Mouse (Mus musculus) heart, adult 11 months (tissue): ENCODE measurements around the gene Col24a1.
A peak's percentile ranks its signal among the peaks of the same experiment; 100 is the strongest.

Source experiments
- DNase-seq: peaks from one replicate; pipeline ENCODE4 v3.0.0; 2022

The Col24a1 gene

GRCm38 (mm10) chr3:145463731-145464130 lies 171.5 kb downstream of the Col24a1 start:
- DNase-seq, result peak; percentile 53

GRCm38 (mm10) chr3:145471094-145471493 lies 178.8 kb downstream of the Col24a1 start:
- peak; percentile 90 for DNase-seq

- no peak for DNase-seq
Observed at GRCm38 (mm10) chr3:145474163-145474562, 181.9 kb downstream of the Col24a1 start.

- no peak for DNase-seq
Observed at GRCm38 (mm10) chr3:145476634-145477033, 184.4 kb downstream of the Col24a1 start.

- peak; percentile 92 for DNase-seq
Observed at GRCm38 (mm10) chr3:145477074-145477473, 184.8 kb downstream of the Col24a1 start.

GRCm38 (mm10) chr3:145478446-145478845 lies 186.2 kb downstream of the Col24a1 start:
- peak; percentile 95 for DNase-seq

- no peak for DNase-seq
Observed at GRCm38 (mm10) chr3:145490279-145490678, 198.0 kb downstream of the Col24a1 start.

GRCm38 (mm10) chr3:145491326-145491725 lies 199.1 kb downstream of the Col24a1 start:
- DNase-seq, result no peak

- DNase-seq, result no peak
Observed at GRCm38 (mm10) chr3:145498127-145498526, 205.9 kb downstream of the Col24a1 start.

- DNase-seq, result no peak
Observed at GRCm38 (mm10) chr3:145498893-145499292, 206.6 kb downstream of the Col24a1 start.

- no peak for DNase-seq
Observed at GRCm38 (mm10) chr3:145504830-145505229, 212.6 kb downstream of the Col24a1 start.

- DNase-seq, result no peak
Observed at GRCm38 (mm10) chr3:145508550-145508949, 216.3 kb downstream of the Col24a1 start.

GRCm38 (mm10) chr3:145514197-145514596 lies 221.9 kb downstream of the Col24a1 start:
- DNase-seq, result no peak

GRCm38 (mm10) chr3:145521528-145522080 lies 229.3 kb downstream of the Col24a1 start:
- no peak for DNase-seq

GRCm38 (mm10) chr3:145522311-145522710 lies 230.0 kb downstream of the Col24a1 start:
- no peak for DNase-seq

- no peak for DNase-seq
Observed at GRCm38 (mm10) chr3:145525266-145525665, 233.0 kb downstream of the Col24a1 start.

- DNase-seq, result no peak
Observed at GRCm38 (mm10) chr3:145537870-145538269, 245.6 kb downstream of the Col24a1 start.

GRCm38 (mm10) chr3:145548441-145549415 lies 256.5 kb downstream of the Col24a1 start:
- DNase-seq, result no peak

- DNase-seq, result no peak
Observed at GRCm38 (mm10) chr3:145550216-145550615, 257.9 kb downstream of the Col24a1 start.

GRCm38 (mm10) chr3:145554388-145554787 lies 262.1 kb downstream of the Col24a1 start:
- no peak for DNase-seq

- peak; percentile 62 for DNase-seq
Observed at GRCm38 (mm10) chr3:145556206-145556605, 263.9 kb downstream of the Col24a1 start.

GRCm38 (mm10) chr3:145559675-145560074 lies 267.4 kb downstream of the Col24a1 start:
- peak; percentile 33 for DNase-seq

- DNase-seq, result no peak
Observed at GRCm38 (mm10) chr3:145560117-145560516, 267.8 kb downstream of the Col24a1 start.

- DNase-seq, result peak; percentile 1
Observed at GRCm38 (mm10) chr3:145574468-145574867, 282.2 kb downstream of the Col24a1 start.
